Mouse (Mus musculus): ENCODE results near the gene 2310057M21Rik. TPM values are rescaled to one million over a fixed set of nuclear protein-coding genes. Genes with fewer than 3 reads are reported as not detected.

Gene 2310057M21Rik
- 14.3 and 16.4 TPM in 2 replicates for polyA plus RNA-seq (2015; fragmentation: Nextera tagmentation; extraction: Ambion mirVana)

GRCm38 (mm10) chr7:131362615-131363300 lies at the start of gene 2310057M21Rik:
Gene 2310057M21Rik (minus strand): TSS chr7:131362759.

GRCm38 (mm10) chr7:131410416-131411058 lies 48.0 kb upstream of the 2310057M21Rik start, which contains the start of the genes Ikzf5 and Acadsb:
Gene Ikzf5 (minus strand): TSS chr7:131410521.
Gene Acadsb (plus strand): TSS chr7:131410601.

GRCm38 (mm10) chr7:131370648-131371469 lies 8.3 kb upstream of the 2310057M21Rik start, which contains the start of gene Pstk:
Gene Pstk (plus strand): TSS chr7:131371141.

GRCm38 (mm10) chr7:131333564-131333963 lies 29.0 kb downstream of the 2310057M21Rik start, which contains the start of gene Fam24a:
Gene Fam24a (plus strand): TSS chr7:131333864.

GRCm38 (mm10) chr7:131329416-131329815 lies 33.1 kb downstream of the 2310057M21Rik start, which contains the start of gene Fam24b:
Gene Fam24b (minus strand): TSS chr7:131329516.

GRCm38 (mm10) chr7:131322192-131322591 lies 40.4 kb downstream of the 2310057M21Rik start, which contains the start of gene Cuzd1:
Gene Cuzd1 (minus strand): TSS chr7:131322292.

Other genes with a start within 250 kb of the 2310057M21Rik start
- not detected in 2 replicates for gene 4933402N03Rik, start 216.4 kb downstream of the 2310057M21Rik start, polyA plus RNA-seq (2015; fragmentation: Nextera tagmentation; extraction: Ambion mirVana)
- not detected in 2 replicates for gene 5430419D17Rik, start 188.4 kb downstream of the 2310057M21Rik start, polyA plus RNA-seq (2015; fragmentation: Nextera tagmentation; extraction: Ambion mirVana)
- 0.05 and 0.18 TPM in 2 replicates for gene Cuzd1, start 40.5 kb downstream of the 2310057M21Rik start, polyA plus RNA-seq (2015; fragmentation: Nextera tagmentation; extraction: Ambion mirVana)
- gene Fam24b, start 33.2 kb downstream of the 2310057M21Rik start, polyA plus RNA-seq (2015; fragmentation: Nextera tagmentation; extraction: Ambion mirVana): not detected in 2 replicates
- not detected in 2 replicates for gene Fam24a, start 28.9 kb downstream of the 2310057M21Rik start, polyA plus RNA-seq (2015; fragmentation: Nextera tagmentation; extraction: Ambion mirVana)
- gene Pstk, start 8.4 kb upstream of the 2310057M21Rik start, polyA plus RNA-seq (2015; fragmentation: Nextera tagmentation; extraction: Ambion mirVana): 66.0 and 78.8 TPM in 2 replicates
- gene Ikzf5, start 47.8 kb upstream of the 2310057M21Rik start, polyA plus RNA-seq (2015; fragmentation: Nextera tagmentation; extraction: Ambion mirVana): 5.7 and 7.8 TPM in 2 replicates
- 92.8 and 98.1 TPM in 2 replicates for gene Acadsb, start 47.8 kb upstream of the 2310057M21Rik start, polyA plus RNA-seq (2015; fragmentation: Nextera tagmentation; extraction: Ambion mirVana)
- gene Hmx3, start 180.1 kb upstream of the 2310057M21Rik start, polyA plus RNA-seq (2015; fragmentation: Nextera tagmentation; extraction: Ambion mirVana): not detected in 2 replicates
- not detected in 2 replicates for gene Hmx2, start 186.0 kb upstream of the 2310057M21Rik start, polyA plus RNA-seq (2015; fragmentation: Nextera tagmentation; extraction: Ambion mirVana)
- 84.2 and 85.7 TPM in 2 replicates for gene Bub3, start 197.5 kb upstream of the 2310057M21Rik start, polyA plus RNA-seq (2015; fragmentation: Nextera tagmentation; extraction: Ambion mirVana)